Mouse (Mus musculus) embryonic fibroblast, embryonic 13.5 days (primary cell): ENCODE measurements around the gene Cep85l. TPM values are rescaled to one million over a fixed set of nuclear protein-coding genes. Genes with fewer than 3 reads are reported as not detected.

Source experiments
- H3K27ac ChIP-seq: 2 replicates; pipeline ENCODE4 v1.5.1; 2012; ENCODE audit warnings: low read length, control low read depth, inconsistent platforms; ENCODE audit not compliant: insufficient read depth
- H3K4me1 ChIP-seq: 2 replicates; pipeline ENCODE4 v1.6.1; 2011; ENCODE audit warnings: low read length; ENCODE audit not compliant: control insufficient read depth, insufficient read depth
- H3K4me3 ChIP-seq: 2 replicates; pipeline ENCODE4 v1.5.1; 2011; ENCODE audit warnings: mild to moderate bottlenecking, control low read depth, low read length; ENCODE audit not compliant: insufficient read depth
- CTCF ChIP-seq: IDR thresholded peaks from 2 replicates; pipeline ENCODE4 v1.5.1; 2011; ENCODE audit warnings: mild to moderate bottlenecking, control low read depth, low read length, moderate library complexity, borderline replicate concordance; ENCODE audit not compliant: insufficient read depth
- POLR2A ChIP-seq: IDR thresholded peaks from 2 replicates; pipeline ENCODE4 v1.6.1; 2011; ENCODE audit warnings: low read depth, mild to moderate bottlenecking, control low read depth, low read length, moderate library complexity
- polyA plus RNA-seq: library from polyadenylated mRNA; stranded (reverse); fragments of >200 nt; gene quantifications from 2 replicates; pipeline ENCODE4 v1.2.4, GENCODE M21; 2011; ENCODE audit warnings: low read depth; ENCODE audit not compliant: missing spikeins, insufficient read length

Gene Cep85l
- polyA plus RNA-seq, 1 experiment = 6.9 TPM

DNA sequence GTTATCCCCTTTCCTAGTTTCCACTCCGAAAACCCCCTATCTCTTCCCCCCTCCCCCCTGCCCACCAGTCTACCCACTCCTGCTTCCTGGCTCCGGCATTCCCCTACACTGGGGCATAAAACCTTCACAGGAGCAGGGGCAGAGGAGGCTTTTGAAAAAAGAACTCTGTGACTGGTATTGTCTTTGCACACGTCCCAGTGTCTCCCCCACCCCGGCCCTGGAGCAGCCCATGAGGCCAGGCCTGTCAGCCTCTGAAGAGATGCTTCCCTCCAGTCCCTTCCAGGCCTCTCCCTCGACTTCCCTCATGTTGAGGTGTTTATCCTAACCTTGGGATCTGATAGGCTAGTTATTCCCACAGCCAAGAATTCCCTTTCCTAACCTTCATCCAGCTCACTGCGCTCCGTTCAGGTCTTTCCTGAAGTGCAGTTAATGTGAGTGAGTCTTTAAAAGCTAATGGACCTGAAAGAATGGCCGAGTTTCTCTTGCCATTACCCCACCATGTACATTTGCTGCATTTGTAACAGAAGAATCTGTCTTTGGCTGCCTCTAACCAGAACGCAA lies 36.5 kb upstream of the Cep85l start:
- TF ChIP-seq CTCF = no peak
- no peak for TF ChIP-seq POLR2A
- Histone ChIP-seq H3K4me1 (peaks cover 14% of the 10 kb centered on the region), H3K27ac (no peak overlapping the region), H3K4me3 (no peak overlapping the region)

DNA sequence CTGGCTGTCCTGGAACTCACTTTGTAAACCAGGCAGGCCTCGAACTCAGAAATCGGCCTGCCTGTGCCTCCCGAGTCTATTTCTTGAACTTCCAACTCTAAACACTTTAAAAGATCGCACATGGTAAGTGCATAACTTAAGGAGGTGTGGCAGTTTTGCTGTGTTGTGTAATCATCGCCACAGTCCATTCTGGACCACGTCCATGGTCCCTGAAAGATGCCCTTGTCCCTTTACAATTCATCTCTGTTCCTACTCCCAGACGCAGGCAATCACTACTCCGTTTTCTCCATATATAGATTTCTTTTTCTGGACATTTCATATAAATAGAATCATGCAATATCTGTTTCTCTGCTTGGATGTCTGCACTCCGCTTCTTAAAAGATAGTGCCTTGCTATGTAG lies 35.5 kb upstream of the Cep85l start:
- H3K4me3 ChIP-seq = no peak overlapping the region
- TF ChIP-seq POLR2A = no peak
- TF ChIP-seq CTCF = no peak
- H3K4me1 ChIP-seq = peaks cover 14% of the 10 kb centered on the region
- no peak overlapping the region for H3K27ac ChIP-seq

DNA sequence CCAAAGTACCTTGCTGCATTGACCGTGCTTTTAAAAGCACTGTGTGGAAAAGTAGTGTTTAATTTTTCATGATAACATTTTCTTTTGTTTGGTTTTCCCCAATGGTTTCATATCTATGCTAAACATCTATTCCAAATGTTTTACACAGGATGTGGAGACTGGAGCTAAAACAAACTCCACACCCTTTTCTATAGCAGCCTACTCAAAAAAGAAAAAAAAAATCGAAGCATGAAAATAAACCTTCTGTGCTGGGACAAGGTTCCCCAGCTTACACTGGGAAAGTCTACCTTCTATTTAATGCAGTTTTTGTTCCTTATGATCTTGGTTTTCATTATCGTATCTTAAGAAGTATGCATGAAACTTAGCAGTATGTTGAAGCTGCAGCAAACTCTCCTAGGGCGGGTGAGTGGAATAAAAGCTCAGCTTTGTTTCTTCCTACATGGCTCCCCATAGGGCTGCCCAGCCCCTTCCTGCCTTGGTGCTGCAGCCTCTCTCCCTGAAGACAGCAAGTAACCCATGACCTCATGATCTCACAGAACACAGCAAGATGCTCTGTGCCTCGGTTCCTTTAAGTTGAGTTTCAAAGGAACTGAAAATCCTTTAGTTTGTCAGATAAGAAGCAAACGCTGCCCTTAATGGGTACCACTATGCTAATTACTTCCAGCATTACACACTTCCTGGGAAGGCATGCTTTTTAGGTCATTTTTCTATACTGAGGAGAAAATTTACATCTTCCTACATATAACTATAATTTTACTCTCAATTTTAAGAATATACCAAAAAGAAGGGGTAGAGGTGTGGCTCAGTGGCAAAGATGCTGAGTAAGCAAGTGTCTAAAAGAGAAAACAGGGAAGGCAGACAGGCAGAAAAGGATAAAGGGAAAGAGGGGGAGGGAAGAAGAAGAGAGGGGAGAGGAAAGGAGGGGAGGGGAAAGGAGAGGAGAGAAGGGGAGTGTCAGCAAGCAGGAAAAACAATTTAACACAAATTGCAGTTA lies 34.6 kb upstream of the Cep85l start:
- Histone ChIP-seq H3K4me1 (peaks cover 11% of the 10 kb centered on the region), H3K27ac (no peak overlapping the region), H3K4me3 (no peak overlapping the region)
- TF ChIP-seq POLR2A (no peak), CTCF (no peak)

DNA sequence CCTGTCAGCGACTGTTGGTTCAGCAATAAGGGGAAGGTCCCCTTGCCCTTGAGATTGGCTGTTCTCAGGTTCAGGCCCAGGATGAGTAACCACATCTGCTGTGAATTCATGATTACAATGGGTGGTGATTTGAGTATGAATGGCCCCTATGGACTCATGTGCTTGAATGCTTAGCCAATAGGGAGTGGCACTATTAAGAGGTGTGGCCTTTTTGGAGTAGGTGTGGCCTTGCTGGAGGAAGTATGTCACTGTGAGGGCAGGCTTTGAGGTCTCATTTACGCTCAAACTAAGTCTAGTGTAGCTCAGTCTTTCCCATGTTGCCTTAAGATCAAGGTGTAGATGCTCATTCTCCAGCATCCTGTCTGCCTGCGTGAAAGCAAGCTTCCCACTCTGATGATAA lies 33.2 kb upstream of the Cep85l start:
- Histone ChIP-seq H3K27ac (no peak overlapping the region), H3K4me1 (peaks cover 9% of the 10 kb centered on the region), H3K4me3 (no peak overlapping the region)
- TF ChIP-seq CTCF (no peak), POLR2A (no peak)

DNA sequence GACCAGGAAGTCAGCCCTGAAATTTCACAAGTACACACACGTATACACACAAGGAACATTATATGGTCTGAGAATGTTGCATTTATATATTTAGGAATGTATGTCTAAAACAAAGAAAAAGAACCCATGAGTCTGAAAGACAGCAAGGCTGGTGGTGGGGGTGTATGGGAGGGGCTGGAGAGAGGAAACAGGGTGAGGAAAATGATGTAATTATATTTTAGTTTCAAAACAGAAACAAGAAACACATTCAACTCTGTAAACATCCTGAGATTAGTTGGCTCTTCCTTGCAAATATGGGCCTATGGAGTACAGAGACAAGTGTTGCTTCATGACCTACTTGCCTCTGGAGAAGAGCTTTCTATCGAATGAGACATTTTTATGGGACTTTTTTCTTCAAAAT lies 32.4 kb upstream of the Cep85l start:
- H3K27ac ChIP-seq = no peak overlapping the region
- TF ChIP-seq POLR2A = no peak
- no peak for TF ChIP-seq CTCF
- no peak overlapping the region for H3K4me3 ChIP-seq
- peaks cover 6% of the 10 kb centered on the region for H3K4me1 ChIP-seq

DNA sequence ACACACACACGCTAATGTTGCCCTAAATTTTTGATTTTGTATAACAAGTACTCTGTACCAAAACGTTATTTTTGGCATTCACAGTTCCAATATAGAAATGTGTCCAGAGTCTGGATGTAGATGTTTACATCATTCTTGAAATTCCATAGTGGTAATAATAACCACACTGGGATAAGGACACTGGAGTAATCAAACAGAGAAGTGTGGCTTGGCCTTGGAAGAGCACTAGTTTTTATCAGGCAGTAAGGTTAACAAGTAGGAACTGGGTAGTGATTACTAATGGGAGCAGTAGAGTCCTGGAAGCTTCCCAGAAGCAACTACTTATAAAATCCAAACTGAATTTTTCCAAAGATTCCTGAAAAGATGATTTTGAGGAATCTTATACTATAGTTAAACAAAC lies 31.1 kb upstream of the Cep85l start:
- no peak overlapping the region for H3K27ac ChIP-seq
- TF ChIP-seq CTCF (no peak), POLR2A (no peak)
- no peak overlapping the region for H3K4me3 ChIP-seq
- H3K4me1 ChIP-seq = no peaks in the 10 kb centered on the region; the same call in 1 of the 2 replicates

DNA sequence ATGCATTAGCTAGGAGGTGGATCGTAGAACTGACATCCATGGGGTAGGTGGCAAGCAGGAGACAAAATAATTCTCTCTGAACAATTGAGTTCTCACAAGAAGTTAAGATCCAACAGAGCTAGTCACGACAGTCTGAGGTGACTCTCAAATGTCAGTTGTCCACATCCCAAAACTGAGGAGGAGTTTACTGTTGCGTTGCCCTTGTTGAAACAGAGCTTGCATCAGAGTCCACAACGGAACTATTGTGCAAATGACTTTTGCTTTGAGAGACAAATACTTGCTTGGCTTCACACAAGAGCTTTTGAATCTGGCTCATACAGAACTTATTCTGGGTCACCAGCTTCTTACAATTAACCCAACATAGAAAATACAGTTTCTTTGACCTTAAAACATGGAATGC lies 27.7 kb upstream of the Cep85l start:
- Histone ChIP-seq H3K4me1 (no peaks in the 10 kb centered on the region), H3K27ac (no peak overlapping the region), H3K4me3 (no peak overlapping the region)
- no peak for TF ChIP-seq CTCF
- TF ChIP-seq POLR2A = no peak

DNA sequence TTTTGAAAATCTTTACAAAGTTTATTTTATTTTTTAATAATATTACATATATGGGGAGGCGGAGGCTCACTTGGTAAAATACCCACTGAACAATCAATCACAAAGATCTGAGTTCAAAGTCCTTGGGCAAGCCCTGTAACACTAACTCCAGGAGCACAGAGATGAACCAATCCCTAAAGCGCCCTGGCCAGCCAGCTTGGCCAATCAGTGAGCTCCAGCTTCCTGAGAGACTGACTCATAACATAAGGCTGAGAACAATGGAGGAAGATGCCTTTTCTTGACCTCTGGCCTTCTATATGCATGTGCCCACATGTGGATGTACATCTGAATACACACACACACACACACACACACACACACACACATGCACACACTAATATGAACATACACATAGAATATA lies 27.1 kb upstream of the Cep85l start:
- no peaks in the 10 kb centered on the region for H3K4me1 ChIP-seq
- H3K4me3 ChIP-seq = no peak overlapping the region
- TF ChIP-seq POLR2A (no peak), CTCF (no peak)
- H3K27ac ChIP-seq = no peak overlapping the region

DNA sequence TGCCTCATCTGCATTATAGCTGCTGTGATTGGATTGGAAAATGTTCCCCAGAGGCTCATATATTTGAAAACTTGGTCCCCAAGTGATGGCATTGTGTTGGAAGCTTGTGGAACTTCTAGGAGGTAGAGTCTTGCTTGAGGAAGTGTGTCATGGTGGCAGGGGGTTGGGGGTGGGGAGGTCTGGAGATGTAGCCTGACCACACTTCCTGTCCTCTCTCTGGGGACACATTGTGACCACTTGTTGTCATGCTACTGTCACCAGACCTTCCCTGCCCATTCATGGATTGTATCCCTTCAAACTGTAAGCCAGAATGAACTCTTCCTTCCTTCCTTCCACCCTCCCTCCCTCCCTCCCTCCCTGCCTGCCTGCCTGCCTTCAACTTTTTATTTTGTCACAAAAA lies 22.5 kb upstream of the Cep85l start:
- H3K4me1 ChIP-seq = no peaks in the 10 kb centered on the region; the same call in none of the 2 replicates
- no peak overlapping the region for H3K4me3 ChIP-seq
- TF ChIP-seq POLR2A (no peak), CTCF (no peak)

DNA sequence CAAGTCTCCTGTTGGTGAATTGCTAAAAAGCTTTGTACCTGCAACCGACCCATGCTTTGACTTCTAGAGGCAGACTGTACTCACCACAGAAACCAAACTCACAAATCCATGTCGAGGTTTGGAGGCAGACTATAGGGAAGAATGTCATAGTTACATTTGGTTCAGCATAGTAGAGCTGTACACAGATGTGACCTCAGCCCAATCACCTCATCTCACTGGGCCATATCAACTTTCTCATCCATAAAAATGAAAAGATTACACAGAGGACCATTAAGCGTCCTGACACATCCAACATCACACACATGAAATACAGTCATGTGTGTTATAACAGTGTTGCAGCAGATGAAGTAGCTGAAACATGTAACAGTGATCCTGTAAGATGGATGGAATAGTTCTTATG lies 19.3 kb upstream of the Cep85l start:
- peaks cover 8% of the 10 kb centered on the region for H3K4me1 ChIP-seq
- TF ChIP-seq POLR2A = no peak
- TF ChIP-seq CTCF = no peak
- no peak overlapping the region for H3K27ac ChIP-seq
- H3K4me3 ChIP-seq = no peak overlapping the region

More for the DNA sequence above, 22.5 kb upstream of the Cep85l start:
- H3K27ac ChIP-seq = no peak overlapping the region
